Mouse (Mus musculus) hindbrain, postnatal 0 days (tissue): ENCODE data around the gene Tgm2. TPM values are rescaled to one million over a fixed set of nuclear protein-coding genes. Genes with fewer than 3 reads are reported as not detected.

Experiments
- ATAC-seq: fragments of 200-750 bp; cut with Nextera tagmentation; 2 replicates; pipeline ENCODE4 v1.8.0; 2017; ENCODE audit warnings: mild to moderate bottlenecking, moderate TSS enrichment, moderate library complexity
- DNase-seq: peaks from one replicate; pipeline ENCODE4 v3.0.0-alpha.2; 2015; ENCODE audit warnings: low spot score
- H3K27ac ChIP-seq: fragments of 300-500 bp; sonication (generic); 2 replicates; pipeline ENCODE4 v1.5.1; 2014; ENCODE audit warnings: mild to moderate bottlenecking
- H3K27me3 ChIP-seq: fragments of 300-500 bp; sonication (generic); 2 replicates; pipeline ENCODE4 v1.6.1; 2014; ENCODE audit warnings: low read length, mixed read lengths; ENCODE audit not compliant: insufficient read depth
- H3K36me3 ChIP-seq: fragments of 300-500 bp; sonication (generic); 2 replicates; pipeline ENCODE4 v1.6.1; 2014; ENCODE audit warnings: low read length, mixed read lengths; ENCODE audit not compliant: insufficient read depth
- H3K4me1 ChIP-seq: fragments of 300-500 bp; sonication (generic); 2 replicates; pipeline ENCODE4 v1.6.1; 2014; ENCODE audit warnings: antibody characterized with exemption, low read length, mixed read lengths; ENCODE audit not compliant: insufficient read depth
- H3K4me2 ChIP-seq: fragments of 300-500 bp; sonication (generic); 2 replicates; pipeline ENCODE4 v1.6.1; 2014; ENCODE audit warnings: low read depth, mild to moderate bottlenecking, low read length, moderate library complexity, mixed read lengths
- H3K4me3 ChIP-seq: fragments of 300-500 bp; sonication (generic); 2 replicates; pipeline ENCODE4 v1.5.1; 2014; ENCODE audit warnings: low read length
- H3K9ac ChIP-seq: fragments of 300-500 bp; sonication (generic); replicated peaks from 2 replicates; pipeline ENCODE4 v1.6.1; 2014; ENCODE audit warnings: mild to moderate bottlenecking, low read length, moderate library complexity, mixed read lengths
- H3K9me3 ChIP-seq: fragments of 300-500 bp; sonication (generic); 2 replicates; pipeline ENCODE4 v1.6.1; 2016; ENCODE audit warnings: low read length, mixed read lengths
- CTCF ChIP-seq: IDR thresholded peaks from 2 replicates; pipeline ENCODE4 v1.5.1; 2016; ENCODE audit warnings: antibody characterized with exemption, control low read depth, low read depth
- WGBS: fragments of 180-500 bp; shearing (Covaris S2); extraction: QIAGEN DNeasy Blood & Tissue Kit; methylation state at CpG from one replicate; pipeline ENCODE4 v1.1.7; 2014; 5-methylcytosine and 5-hydroxymethylcytosine counted together
- polyA plus RNA-seq: library from polyadenylated mRNA; unstranded; fragments of >200 nt; fragmentation: Nextera tagmentation; extraction: Ambion mirVana; gene quantifications from 2 replicates; pipeline ENCODE4 v1.2.1, GENCODE M21; 2015
- total RNA-seq: library from RNA; depleted of rRNA; stranded (reverse); fragments of >200 nt; gene quantifications from 2 replicates; pipeline ENCODE4 v1.2.3, GENCODE M21; 2014

Gene Tgm2
- total and polyA plus RNA-seq, 2 experiments from 2014 or later, result 7.1 to 14.4 TPM

DNA sequence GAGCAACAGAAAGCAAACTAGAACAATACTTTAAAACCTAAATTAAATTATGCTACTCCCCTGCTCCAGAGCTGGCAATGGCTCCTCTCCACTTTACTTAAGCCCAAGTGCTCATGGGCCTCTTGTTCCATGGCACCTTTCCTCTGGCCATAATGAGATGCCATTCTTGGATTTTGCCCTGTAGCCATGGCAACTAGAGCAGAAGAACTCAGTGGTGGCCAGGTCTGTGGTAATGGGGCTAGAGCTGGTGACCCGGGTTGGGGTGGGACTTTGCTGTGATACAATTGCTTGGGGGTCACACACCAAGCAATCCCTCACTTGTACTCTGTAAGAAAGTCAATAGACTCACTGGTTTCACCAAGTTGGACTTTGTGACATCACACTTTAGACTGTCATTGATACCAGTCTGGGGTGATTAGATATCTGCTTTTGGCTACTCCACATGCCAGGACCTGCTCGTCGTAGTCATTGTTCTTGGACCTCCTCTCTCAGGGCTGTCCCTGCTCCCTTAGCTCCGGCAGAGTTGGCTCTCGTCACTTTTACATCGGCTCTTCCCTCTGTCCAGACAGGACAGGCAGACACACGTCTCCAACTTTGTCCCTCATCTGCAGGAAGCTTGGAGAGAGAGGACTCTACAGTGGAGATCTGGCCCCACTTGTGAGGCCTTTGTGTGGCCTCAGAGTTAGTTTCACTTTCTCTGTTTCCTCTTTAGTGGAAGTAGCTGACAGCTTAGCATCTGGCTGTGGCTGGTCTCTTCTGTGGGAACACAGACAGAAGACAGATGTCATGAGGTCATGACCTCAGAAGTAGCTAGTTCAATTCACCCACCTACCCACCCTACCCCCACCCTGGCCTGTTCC lies 13.4 kb upstream of the Tgm2 start:
- Histone ChIP-seq H3K27ac (no peak overlapping the region), H3K27me3 (no peaks in the 10 kb centered on the region)
- 39% methylated on average over 7 of the region's 7 CpGs for WGBS

DNA sequence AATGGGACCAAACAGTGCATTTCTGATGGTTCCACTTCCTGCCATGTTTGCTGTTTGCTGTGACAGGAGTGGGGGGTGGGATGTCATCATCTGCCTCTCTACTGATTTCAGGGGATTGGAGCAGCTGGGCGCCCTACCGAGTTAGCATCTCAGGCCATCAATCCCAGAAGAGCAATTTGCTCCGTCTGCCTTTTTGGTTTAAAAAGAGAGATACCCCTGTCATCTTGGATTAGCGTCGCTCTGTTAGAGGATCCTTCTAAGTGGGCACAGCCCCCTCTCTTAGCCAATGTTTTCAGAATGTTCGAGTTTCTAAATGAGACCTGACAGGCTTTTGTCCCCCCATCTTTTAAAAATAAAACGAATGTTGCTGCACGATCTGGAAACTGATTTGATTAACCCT lies 11.4 kb upstream of the Tgm2 start:
- DNase-seq (no peak), ATAC-seq (no peak)
- no peak overlapping the region for H3K27ac ChIP-seq
- H3K4me1 ChIP-seq, result no peaks in the 10 kb centered on the region
- no peak overlapping the region for H3K9ac ChIP-seq
- no peaks in the 10 kb centered on the region for H3K27me3 ChIP-seq
- no peaks in the 10 kb centered on the region for H3K36me3 ChIP-seq
- WGBS, result 47% methylated on average over 8 of the region's 8 CpGs
- no peak for TF ChIP-seq CTCF
- H3K4me3 ChIP-seq, result no peak overlapping the region
- H3K9me3 ChIP-seq, result no peaks in the 10 kb centered on the region
- no peak overlapping the region for H3K4me2 ChIP-seq

More for the DNA sequence above, 13.4 kb upstream of the Tgm2 start:
- Histone ChIP-seq H3K9me3 (no peaks in the 10 kb centered on the region), H3K4me3 (no peak overlapping the region), H3K4me2 (no peak overlapping the region), H3K36me3 (no peaks in the 10 kb centered on the region), H3K4me1 (no peaks in the 10 kb centered on the region), H3K9ac (no peak overlapping the region)
- TF ChIP-seq CTCF, result no peak
- ATAC-seq, result no peak
- DNase-seq, result no peak

DNA sequence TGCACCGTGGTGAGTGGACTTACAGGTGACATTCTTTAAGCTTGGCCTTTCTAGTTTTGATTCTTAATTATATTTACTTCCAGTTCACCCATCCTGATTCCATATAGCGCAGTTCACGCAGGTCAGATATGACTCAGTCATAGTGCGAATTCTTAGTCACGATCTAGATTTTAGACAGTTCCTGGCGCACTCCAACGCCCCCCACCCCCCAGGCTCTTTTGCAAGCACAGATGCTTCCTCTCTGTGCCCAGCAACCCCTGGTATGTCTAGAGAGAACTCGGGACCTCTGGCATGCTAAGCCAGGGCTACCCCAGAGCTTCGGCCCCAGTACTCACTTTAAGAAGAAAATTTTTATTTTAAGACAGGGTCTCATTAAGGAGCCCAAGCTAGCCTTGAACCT lies 10.3 kb upstream of the Tgm2 start:
- no peaks in the 10 kb centered on the region for H3K36me3 ChIP-seq
- no peaks in the 10 kb centered on the region for H3K4me1 ChIP-seq
- ATAC-seq (no peak), DNase-seq (no peak)
- TF ChIP-seq CTCF, result no peak
- H3K9me3 ChIP-seq, result no peaks in the 10 kb centered on the region
- no peak overlapping the region for H3K4me3 ChIP-seq
- no peak overlapping the region for H3K27ac ChIP-seq
- 88% methylated on average over 9 of the region's 9 CpGs for WGBS
- no peak overlapping the region for H3K9ac ChIP-seq
- H3K4me2 ChIP-seq, result no peak overlapping the region
- H3K27me3 ChIP-seq, result no peaks in the 10 kb centered on the region

DNA sequence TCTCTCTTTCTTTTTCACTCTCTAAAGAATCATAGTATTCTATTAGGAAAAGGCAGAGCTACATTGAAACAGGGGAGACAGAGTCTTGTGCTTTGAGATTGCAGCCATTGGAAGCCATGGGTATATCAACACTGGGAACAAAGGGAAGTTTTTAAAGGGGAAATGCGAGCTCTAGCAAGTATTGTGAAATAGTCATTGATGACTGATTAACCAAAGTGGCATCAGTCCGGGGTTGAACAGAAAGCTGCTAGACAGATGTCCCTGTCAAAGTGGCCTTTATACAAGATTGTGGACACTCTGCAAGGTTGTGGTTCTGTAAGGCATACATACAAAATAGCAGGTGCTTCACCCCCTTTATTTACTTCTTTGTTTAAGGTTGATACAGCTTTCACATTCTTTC lies 9.4 kb upstream of the Tgm2 start:
- no peak for TF ChIP-seq CTCF
- ATAC-seq (no peak), DNase-seq (no peak)
- no peak overlapping the region for H3K27ac ChIP-seq
- no peak overlapping the region for H3K4me2 ChIP-seq
- H3K27me3 ChIP-seq, result no peaks in the 10 kb centered on the region
- no peak overlapping the region for H3K9ac ChIP-seq
- no peaks in the 10 kb centered on the region for H3K36me3 ChIP-seq
- no peaks in the 10 kb centered on the region for H3K4me1 ChIP-seq
- WGBS, result 61% methylated on average over 2 of the region's 2 CpGs
- no peaks in the 10 kb centered on the region for H3K9me3 ChIP-seq
- no peak overlapping the region for H3K4me3 ChIP-seq

DNA sequence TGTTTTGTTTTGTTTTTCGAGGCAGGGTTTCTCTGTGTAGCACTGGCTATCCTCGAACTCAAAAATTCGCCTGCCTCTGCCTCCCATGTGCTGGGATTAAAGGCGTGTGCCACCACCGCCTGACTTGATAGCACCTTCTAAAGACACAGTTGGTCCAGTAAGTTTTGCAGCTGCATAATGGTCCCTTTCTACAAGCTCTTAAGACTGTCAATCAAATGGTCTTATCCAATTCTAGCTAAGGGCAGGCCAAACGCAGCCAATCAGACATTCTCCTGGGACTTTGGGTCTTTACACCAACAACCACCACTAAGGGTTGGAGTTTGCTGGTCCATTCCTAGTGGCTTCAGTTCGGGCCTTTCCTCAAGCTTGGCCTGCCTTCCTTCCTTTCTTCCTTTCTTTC lies 8.9 kb upstream of the Tgm2 start:
- no peaks in the 10 kb centered on the region for H3K9me3 ChIP-seq
- DNase-seq (no peak), ATAC-seq (no peak)
- no peaks in the 10 kb centered on the region for H3K4me1 ChIP-seq
- WGBS, result 92% methylated on average over 7 of the region's 7 CpGs
- no peak for TF ChIP-seq CTCF
- H3K27ac ChIP-seq, result no peak overlapping the region
- no peak overlapping the region for H3K4me2 ChIP-seq
- no peak overlapping the region for H3K9ac ChIP-seq
- no peak overlapping the region for H3K4me3 ChIP-seq
- no peaks in the 10 kb centered on the region for H3K36me3 ChIP-seq
- no peaks in the 10 kb centered on the region for H3K27me3 ChIP-seq

DNA sequence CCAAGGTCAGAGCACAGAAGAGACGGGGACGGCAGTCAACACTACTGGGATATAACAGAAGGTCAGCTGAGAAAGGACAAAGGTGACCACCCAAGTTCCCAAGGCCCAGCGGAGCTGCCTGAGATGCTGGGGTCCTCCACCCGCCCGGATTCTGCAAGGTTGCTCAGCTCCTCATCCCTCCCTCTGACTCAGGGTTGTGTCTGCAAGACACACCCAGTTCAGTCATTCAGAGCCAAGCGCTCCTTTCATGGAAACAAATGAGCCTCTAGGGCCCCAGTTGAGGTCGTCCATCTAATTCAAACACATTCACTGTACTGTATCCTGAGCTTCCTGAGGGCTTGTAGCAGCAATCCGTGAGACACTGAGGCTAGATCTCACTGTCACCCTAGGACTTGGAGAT lies 8.4 kb upstream of the Tgm2 start:
- H3K9me3 ChIP-seq, result no peaks in the 10 kb centered on the region
- no peaks in the 10 kb centered on the region for H3K4me1 ChIP-seq
- no peak overlapping the region for H3K27ac ChIP-seq
- no peak overlapping the region for H3K4me2 ChIP-seq
- no peaks in the 10 kb centered on the region for H3K27me3 ChIP-seq
- H3K9ac ChIP-seq, result no peak overlapping the region
- no peak overlapping the region for H3K4me3 ChIP-seq
- TF ChIP-seq CTCF, result no peak
- no peak for ATAC-seq
- DNase-seq, result no peak
- H3K36me3 ChIP-seq, result no peaks in the 10 kb centered on the region
- 55% methylated on average over 8 of the region's 8 CpGs for WGBS

DNA sequence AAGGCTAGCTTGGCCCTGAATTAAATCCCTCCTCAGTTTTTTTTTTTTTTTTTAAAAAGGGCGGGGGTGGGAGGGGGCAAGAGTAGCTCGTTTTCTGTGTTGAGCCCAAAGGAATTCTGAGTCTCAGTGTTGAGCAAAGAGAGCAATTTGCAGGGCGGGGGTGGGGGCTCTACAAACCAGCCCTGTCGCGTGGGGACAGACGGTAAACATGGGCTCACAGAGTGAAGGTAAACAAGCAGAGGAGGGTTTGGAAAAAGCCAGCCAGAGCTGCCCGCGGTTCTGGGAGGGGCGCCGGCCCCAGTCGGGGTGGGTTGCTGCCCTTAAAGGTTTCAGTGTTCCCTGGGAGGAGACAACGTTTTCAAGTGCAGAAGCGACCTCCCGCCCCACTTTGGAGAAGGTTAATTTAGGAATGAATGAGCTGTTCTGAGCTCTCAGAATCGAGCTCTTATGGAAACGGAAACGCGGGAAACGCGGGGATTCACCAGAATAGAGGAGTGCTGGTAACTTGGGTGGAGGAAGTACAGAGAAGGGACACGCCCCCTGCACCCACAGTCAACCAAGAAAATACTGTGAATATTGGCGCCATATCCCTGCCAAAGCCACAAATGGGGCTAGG lies 7.6 kb upstream of the Tgm2 start:
- peak overlapping the region; percentile 60 for H3K4me2 ChIP-seq
- no peaks in the 10 kb centered on the region for H3K27me3 ChIP-seq
- no peak for DNase-seq
- H3K9me3 ChIP-seq, result no peaks in the 10 kb centered on the region
- no peaks in the 10 kb centered on the region for H3K36me3 ChIP-seq
- no peak overlapping the region for H3K27ac ChIP-seq
- H3K9ac ChIP-seq, result no peak overlapping the region; the same call in 1 of the 2 replicates
- WGBS, result 1% methylated on average over 22 of the region's 22 CpGs
- peak overlapping the region; percentile 25 for H3K4me3 ChIP-seq
- no peak for ATAC-seq
- no peak for TF ChIP-seq CTCF
- H3K4me1 ChIP-seq, result no peaks in the 10 kb centered on the region
